Mouse (Mus musculus) liver, postnatal 0 days (tissue): ENCODE measurements around the gene Rbm4. TPM values are rescaled to one million over a fixed set of nuclear protein-coding genes. Genes with fewer than 3 reads are reported as not detected.

Experiments used
- ATAC-seq: fragments of 200-750 bp; cut with Nextera tagmentation; 2 replicates; pipeline ENCODE4 v1.8.0; 2017; ENCODE audit warnings: mild to moderate bottlenecking, moderate library complexity
- DNase-seq: peaks from one replicate; pipeline ENCODE4 v3.0.0-alpha.2; 2016
- H3K27ac ChIP-seq: fragments of 300-500 bp; sonication (generic); 2 replicates; pipeline ENCODE4 v1.5.1; 2014; ENCODE audit warnings: antibody characterized with exemption, moderate library complexity, mild to moderate bottlenecking, low read depth
- H3K27me3 ChIP-seq: fragments of 300-500 bp; sonication (generic); 2 replicates; pipeline ENCODE4 v1.6.1; 2014; ENCODE audit warnings: low read length, control low read depth, mixed read lengths; ENCODE audit not compliant: insufficient read depth
- H3K36me3 ChIP-seq: fragments of 300-500 bp; sonication (generic); replicated peaks from 2 replicates; pipeline ENCODE4 v1.6.1; 2014; ENCODE audit warnings: mild to moderate bottlenecking, control low read depth, low read length, moderate library complexity, mixed read lengths; ENCODE audit not compliant: insufficient read depth
- H3K4me1 ChIP-seq: fragments of 300-500 bp; sonication (generic); 2 replicates; pipeline ENCODE4 v1.6.1; 2014; ENCODE audit warnings: antibody characterized with exemption, mild to moderate bottlenecking, control low read depth; ENCODE audit not compliant: insufficient read depth
- H3K4me2 ChIP-seq: fragments of 300-500 bp; sonication (generic); 2 replicates; pipeline ENCODE4 v1.6.1; 2014; ENCODE audit warnings: low read depth, mild to moderate bottlenecking, low read length, moderate library complexity, mixed read lengths
- H3K4me3 ChIP-seq: fragments of 300-500 bp; sonication (generic); 2 replicates; pipeline ENCODE4 v1.5.1; 2014; ENCODE audit warnings: low read depth, low read length
- H3K9ac ChIP-seq: fragments of 300-500 bp; sonication (generic); replicated peaks from 2 replicates; pipeline ENCODE4 v1.6.1; 2014; ENCODE audit warnings: mild to moderate bottlenecking, moderate library complexity
- H3K9me3 ChIP-seq: fragments of 300-500 bp; sonication (generic); 2 replicates; pipeline ENCODE4 v1.6.1; 2016; ENCODE audit warnings: mild to moderate bottlenecking, control low read depth, low read length, mixed read lengths
- CTCF ChIP-seq: sonication (generic); IDR thresholded peaks from 2 replicates; pipeline ENCODE4 v1.5.1; 2016; ENCODE audit warnings: antibody characterized with exemption, low read depth
- EP300 ChIP-seq: IDR thresholded peaks from 2 replicates; pipeline ENCODE4 v1.6.1; 2016; ENCODE audit warnings: antibody characterized with exemption, low read depth, mild to moderate bottlenecking
- WGBS: fragments of 180-500 bp; shearing (Covaris S2); extraction: QIAGEN DNeasy Blood & Tissue Kit; methylation state at CpG from one replicate; pipeline ENCODE4 v1.1.7; 2014; ENCODE audit not compliant: insufficient replicate concordance; 5-methylcytosine and 5-hydroxymethylcytosine counted together
- polyA plus RNA-seq: library from polyadenylated mRNA; unstranded; fragments of >200 nt; fragmentation: Nextera tagmentation; extraction: Ambion mirVana; gene quantifications from 2 replicates; pipeline ENCODE4 v1.2.1, GENCODE M21; 2015

Gene Rbm4
- polyA plus RNA-seq: 15.2 and 17.3 TPM in 2 replicates

GRCm38 (mm10) chr19:4793831-4794422 is at the start of gene Rbm4:
Gene Rbm4, minus strand, starts transcription at chr19:4793901.
- Histone ChIP-seq H3K4me1 (peaks cover 25% of the 10 kb centered on the region), H3K36me3 (peaks cover 43% of the 10 kb centered on the region), H3K27ac (peak within 1 kb of the TSS; percentile 89), H3K4me2 (peak within 1 kb of the TSS; percentile 85), H3K4me3 (peak within 1 kb of the TSS; percentile 79), H3K9ac (peak within 1 kb of the TSS; percentile 75), H3K27me3 (no peaks in the 10 kb centered on the region), H3K9me3 (no peaks in the 10 kb centered on the region)
- ATAC-seq (peak; percentile 98), DNase-seq (peak; percentile 95)
- no peak for TF ChIP-seq CTCF
- peak; percentile 58; the same call in 1 of the 2 replicates for TF ChIP-seq EP300
- under 1% methylated on average over 31 of the region's 31 CpGs for whole genome bisulfite sequencing

DNA sequence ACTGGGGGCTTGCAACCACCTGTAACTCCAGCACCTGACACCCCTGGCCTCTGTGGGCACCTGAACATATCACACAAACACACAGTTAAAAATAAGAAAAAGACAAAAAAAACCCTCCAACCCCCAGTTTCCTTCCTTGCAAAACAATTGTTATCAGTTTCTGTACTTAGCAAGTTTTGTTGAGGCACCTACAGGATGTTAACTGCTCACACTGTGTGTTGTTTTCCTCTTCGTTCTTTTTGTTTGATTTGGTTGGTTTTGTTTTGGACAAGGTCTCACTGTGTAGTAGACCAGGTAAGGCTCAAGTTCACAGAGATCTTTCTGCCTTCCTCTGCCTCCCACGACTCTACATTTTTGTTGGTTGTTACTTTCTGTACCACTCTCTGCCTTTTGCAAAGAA is 48.9 kb upstream of the Rbm4 start:
- Histone ChIP-seq H3K27ac (no peak overlapping the region), H3K9ac (no peak overlapping the region)
- ATAC-seq: no peak

DNA sequence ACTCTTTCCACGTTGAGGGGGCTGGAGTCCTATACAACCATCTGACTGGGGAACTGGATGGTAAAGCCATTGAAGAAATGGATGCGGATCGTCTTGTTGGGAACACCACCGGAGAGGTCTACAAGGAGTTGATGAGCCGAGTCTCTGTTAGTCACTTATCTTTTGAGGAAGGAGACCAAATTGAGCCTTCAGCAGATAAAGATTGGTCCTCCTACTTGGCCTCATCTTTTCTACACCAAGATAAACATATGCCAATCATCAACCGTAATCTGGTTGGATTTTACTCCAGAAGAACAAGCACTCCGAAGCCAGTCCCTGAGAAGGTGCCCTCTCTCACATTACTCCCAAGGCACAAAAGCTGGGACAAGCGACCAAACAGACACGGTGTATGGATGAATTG is 47.1 kb upstream of the Rbm4 start:
- 67% methylated on average over 9 of the region's 9 CpGs for WGBS

More for the DNA sequence above, 48.9 kb upstream of the Rbm4 start:
- no peak overlapping the region for H3K4me3 ChIP-seq
- TF ChIP-seq CTCF (no peak), EP300 (no peak)
- peaks cover 14% of the 10 kb centered on the region for H3K4me1 ChIP-seq
- peaks cover 17% of the 10 kb centered on the region for H3K27me3 ChIP-seq
- 54% methylated on average over 2 of the region's 2 CpGs for WGBS
- no peak for DNase-seq
- H3K36me3 ChIP-seq: no peaks in the 10 kb centered on the region
- H3K9me3 ChIP-seq: no peaks in the 10 kb centered on the region
- H3K4me2 ChIP-seq: no peak overlapping the region

GRCm38 (mm10) chr19:4839149-4839548 is 45.4 kb upstream of the Rbm4 start, which contains the start of the genes Ccs and Ccdc87:
Gene Ccs, minus strand, starts transcription at chr19:4839332.
Gene Ccdc87, plus strand, starts transcription at chr19:4839366.
- TF ChIP-seq CTCF: no peak
- TF ChIP-seq EP300: no peak
- Histone ChIP-seq H3K9ac (peak within 1 kb of the TSS; percentile 90), H3K36me3 (0 out of 2 replicates have a peak, but pooled peaks cover 2% of the 10 kb centered on the region), H3K9me3 (no peaks in the 10 kb centered on the region), H3K4me1 (peaks cover 28% of the 10 kb centered on the region), H3K27me3 (peaks cover 17% of the 10 kb centered on the region), H3K4me2 (peak within 1 kb of the TSS; percentile 100), H3K27ac (peak within 1 kb of the TSS; percentile 89), H3K4me3 (peak within 1 kb of the TSS; percentile 73)
- ATAC-seq (peak; percentile 95), DNase-seq (peak; percentile 96)
- WGBS: under 1% methylated on average over 25 of the region's 25 CpGs

More for the DNA sequence above, 47.1 kb upstream of the Rbm4 start:
- DNase-seq (no peak), ATAC-seq (no peak)
- Histone ChIP-seq H3K4me3 (no peak overlapping the region), H3K4me2 (no peak overlapping the region), H3K27ac (no peak overlapping the region), H3K36me3 (no peaks in the 10 kb centered on the region), H3K9ac (no peak overlapping the region), H3K4me1 (peaks cover 21% of the 10 kb centered on the region), H3K9me3 (no peaks in the 10 kb centered on the region), H3K27me3 (peaks cover 17% of the 10 kb centered on the region)
- TF ChIP-seq CTCF: no peak
- no peak for TF ChIP-seq EP300

- Histone ChIP-seq H3K27ac (peak overlapping the region; percentile 89), H3K4me3 (peak overlapping the region; percentile 73), H3K9me3 (no peaks in the 10 kb centered on the region), H3K36me3 (0 out of 2 replicates have a peak, but pooled peaks cover 2% of the 10 kb centered on the region), H3K9ac (peak overlapping the region; percentile 90), H3K4me2 (peak overlapping the region; percentile 100), H3K27me3 (peaks cover 17% of the 10 kb centered on the region), H3K4me1 (peaks cover 28% of the 10 kb centered on the region)
- no peak for DNase-seq
- peak; percentile 28 for ATAC-seq
- no peak for TF ChIP-seq EP300
- WGBS: 28% methylated on average over 10 of the region's 10 CpGs
Measured at GRCm38 (mm10) chr19:4838526-4839140, 44.9 kb upstream of the Rbm4 start.

DNA sequence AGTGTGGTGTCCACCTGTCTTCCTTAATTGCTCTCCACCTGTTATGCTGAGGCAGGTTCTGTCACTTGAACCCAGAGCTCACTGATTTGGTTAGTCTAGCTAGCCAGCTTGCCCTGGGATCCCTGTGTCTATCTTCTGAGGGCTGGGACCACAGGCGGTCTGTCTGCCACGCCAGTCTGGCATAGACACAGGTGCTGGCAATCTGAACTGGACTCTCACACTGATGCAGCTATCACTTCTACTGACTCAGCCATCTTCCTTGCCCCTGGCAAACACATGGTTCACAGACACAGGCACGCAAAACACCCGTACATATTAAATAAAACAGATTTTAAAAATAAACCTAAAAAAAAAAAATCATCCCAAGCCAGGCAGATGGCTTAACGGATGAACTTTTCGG is 43.3 kb upstream of the Rbm4 start:
- WGBS: 85% methylated on average over 6 of the region's 6 CpGs
- Histone ChIP-seq H3K36me3 (peaks cover 8% of the 10 kb centered on the region; the same call in 1 of the 2 replicates), H3K9ac (no peak overlapping the region), H3K4me1 (peaks cover 28% of the 10 kb centered on the region), H3K27me3 (peaks cover 17% of the 10 kb centered on the region), H3K27ac (peak overlapping the region; percentile 89), H3K4me3 (no peak overlapping the region), H3K9me3 (no peaks in the 10 kb centered on the region), H3K4me2 (peak overlapping the region; percentile 100; the same call in 1 of the 2 replicates)
- no peak for TF ChIP-seq EP300
- no peak for TF ChIP-seq CTCF
- DNase-seq (no peak), ATAC-seq (no peak)
